In the genomic region with DNA sequence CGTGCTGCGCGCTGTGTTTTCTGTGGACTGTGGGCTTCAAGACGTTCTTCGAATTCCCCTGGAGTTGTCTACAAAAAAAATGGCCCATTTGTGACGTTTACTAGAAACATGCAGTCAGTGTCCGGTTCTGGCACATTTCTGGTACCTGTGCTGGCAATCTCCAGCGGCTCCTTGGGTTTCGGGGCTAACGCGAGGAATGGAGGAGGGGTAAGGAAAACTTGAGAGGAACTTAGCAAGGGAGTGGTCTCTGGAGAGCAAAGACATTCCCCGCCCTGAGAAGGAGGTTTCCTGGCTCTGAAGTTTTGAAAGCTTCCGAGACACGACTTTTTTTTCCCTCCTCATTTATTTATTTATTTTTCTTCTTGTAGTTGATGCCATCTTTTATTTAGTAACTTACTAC, we compare ENCODE assay signal across 8 mouse cellular contexts. TPM values are rescaled to one million over a fixed set of nuclear protein-coding genes. Genes with fewer than 3 reads are reported as not detected.
A peak's percentile ranks its signal among the peaks of the same experiment; 100 is the strongest.
DNase-seq lines count a peak whose midpoint lies in the region; ATAC-seq and TF ChIP-seq lines count a peak whose summit lies in the region.

No protein-coding gene starts in this region.

- ATAC-seq in embryonic facial prominence, embryonic 14.5 days (ENCODE audit: low read depth): peak; percentile 27
- ATAC-seq in limb, embryonic 11.5 days (ENCODE audit: insufficient number of reproducible peaks, low FRiP score, low TSS enrichment, low read depth): peak; percentile 48
- peak; percentile 25; the same call in 1 of the 2 replicates for ATAC-seq in neural tube, embryonic 15.5 days (ENCODE audit: low FRiP score)

- no peak overlapping the region for H3K27ac ChIP-seq in left cerebral cortex, adult 2 months
- H3K27ac ChIP-seq in embryonic facial prominence, embryonic 14.5 days (replicated peaks; ENCODE audit: low read depth, low read length): peak overlapping the region; percentile 97
- no peak overlapping the region for H3K27ac ChIP-seq in limb, embryonic 11.5 days (replicated peaks; ENCODE audit: low read depth, low read length)
- H3K27ac ChIP-seq in neural tube, embryonic 15.5 days (replicated peaks): peak overlapping the region; percentile 87

- H3K4me3 ChIP-seq in left cerebral cortex, adult 2 months: peak overlapping the region; percentile 59
- peak overlapping the region; percentile 91 for H3K4me3 ChIP-seq in embryonic facial prominence, embryonic 14.5 days (ENCODE audit: low read depth, low read length)
- peak overlapping the region; percentile 79 for H3K4me3 ChIP-seq in limb, embryonic 11.5 days (ENCODE audit: low read depth, low read length)
- peak overlapping the region; percentile 90 for H3K4me3 ChIP-seq in neural tube, embryonic 15.5 days (replicated peaks)

- 0% methylated on average over 13 of the region's 14 CpGs for WGBS in embryonic facial prominence, embryonic 14.5 days
- WGBS in limb, embryonic 11.5 days: 0% methylated on average over 14 of the region's 14 CpGs
- under 1% methylated on average over 14 of the region's 14 CpGs for WGBS in neural tube, embryonic 15.5 days

- H3K9ac ChIP-seq in embryonic facial prominence, embryonic 14.5 days (ENCODE audit: low read depth, low read length): peak overlapping the region; percentile 82
- peak overlapping the region; percentile 91 for H3K9ac ChIP-seq in limb, embryonic 11.5 days (ENCODE audit: low read length)
- peak overlapping the region; percentile 81 for H3K9ac ChIP-seq in neural tube, embryonic 15.5 days (replicated peaks)

- H3K36me3 ChIP-seq in embryonic facial prominence, embryonic 14.5 days (ENCODE audit: control insufficient read depth, insufficient read depth, low read length): no peaks in the 10 kb centered on the region
- H3K36me3 ChIP-seq in limb, embryonic 11.5 days (ENCODE audit: control insufficient read depth, insufficient read depth, low read length): no peaks in the 10 kb centered on the region
- H3K36me3 ChIP-seq in neural tube, embryonic 15.5 days: no peaks in the 10 kb centered on the region

- peaks cover 13% of the 10 kb centered on the region; the same call in 1 of the 2 replicates for H3K4me1 ChIP-seq in embryonic facial prominence, embryonic 14.5 days (ENCODE audit: control insufficient read depth, insufficient read depth, low read length)
- H3K4me1 ChIP-seq in limb, embryonic 11.5 days (ENCODE audit: control insufficient read depth, insufficient read depth, low read length): no peaks in the 10 kb centered on the region; the same call in 1 of the 2 replicates
- peaks cover 26% of the 10 kb centered on the region for H3K4me1 ChIP-seq in neural tube, embryonic 15.5 days

- peak in 1 of 2 experiments; percentile 9 for DNase-seq in left cerebral cortex, adult 2 months (ENCODE audit: extremely low spot score in 1 of 2, low spot score in 2 of 2)
- DNase-seq in left cerebral cortex, postnatal 4 days: no peak
- peak; percentile 85 for DNase-seq in embryonic facial prominence, embryonic 14.5 days (ENCODE audit: low spot score)
- no peak for DNase-seq in limb, embryonic 11.5 days (ENCODE audit: low spot score)
- no peak for DNase-seq in cerebellum, postnatal 10 days
- no peak for DNase-seq in right cerebral cortex, postnatal 25 days
- no peak for DNase-seq in gastrocnemius, postnatal 14 days

- TF ChIP-seq CTCF in left cerebral cortex, adult 2 months (IDR thresholded peaks at IDR 0.05): no peak

- no peaks in the 10 kb centered on the region for H3K27me3 ChIP-seq in embryonic facial prominence, embryonic 14.5 days (replicated peaks; ENCODE audit: control insufficient read depth, insufficient read depth, low read length)
- no peaks in the 10 kb centered on the region for H3K27me3 ChIP-seq in limb, embryonic 11.5 days (ENCODE audit: control insufficient read depth, insufficient read depth, low read length)
- H3K27me3 ChIP-seq in neural tube, embryonic 15.5 days (replicated peaks): no peaks in the 10 kb centered on the region

- peak overlapping the region; percentile 63 for H3K4me2 ChIP-seq in embryonic facial prominence, embryonic 14.5 days (ENCODE audit: low read depth, low read length)
- peak overlapping the region; percentile 74 for H3K4me2 ChIP-seq in limb, embryonic 11.5 days (ENCODE audit: low read depth, severe bottlenecking)
- H3K4me2 ChIP-seq in neural tube, embryonic 15.5 days: peak overlapping the region; percentile 85

- intact Hi-C loops in left cerebral cortex, adult 2 months (cut with DNase I): loop anchor here (5.0 kb wide), 1 partner anchor 93 kb away; no protein-coding TSS in a partner anchor
- intact Hi-C loops in left cerebral cortex, postnatal 4 days (cut with DNase I): loop anchor here (10.0 kb wide), 1 partner anchor 251 kb away; no protein-coding TSS in a partner anchor
- intact Hi-C loops in gastrocnemius, postnatal 14 days (cut with DNase I; ENCODE audit: low total_unique reads): loop anchor here (10.0 kb wide), 1 partner anchor 271 kb away; no protein-coding TSS in a partner anchor

- H3K9me3 ChIP-seq in embryonic facial prominence, embryonic 14.5 days (ENCODE audit: control insufficient read depth, low read length): no peaks in the 10 kb centered on the region
- no peaks in the 10 kb centered on the region for H3K9me3 ChIP-seq in limb, embryonic 11.5 days (ENCODE audit: control insufficient read depth, low read length)
- no peaks in the 10 kb centered on the region for H3K9me3 ChIP-seq in neural tube, embryonic 15.5 days (replicated peaks)

RNA-seq across cellular contexts. Expression of gene Fbxl7, which starts 0.4 kb away (rescaled TPM):
- 1 to 10 TPM; 1.9 to 2.3 TPM for total RNA-seq in left cerebral cortex, adult 2 months (2021)
- total RNA-seq in left cerebral cortex, postnatal 4 days (2021): 1 to 10 TPM; 6.6 to 6.7 TPM
- 24.5 and 26.3 TPM in 2 replicates for polyA plus RNA-seq in embryonic facial prominence, embryonic 14.5 days (2014; fragmentation: Nextera tagmentation; extraction: Ambion mirVana)
- 20.3 and 22.4 TPM in 2 replicates for polyA plus RNA-seq in limb, embryonic 11.5 days (2014; fragmentation: Nextera tagmentation; extraction: Ambion mirVana)
- polyA plus RNA-seq in neural tube, embryonic 15.5 days (2015; fragmentation: Nextera tagmentation; extraction: Ambion mirVana): 11.4 and 12.3 TPM in 2 replicates
- total RNA-seq in gastrocnemius, postnatal 14 days (2021): 1 to 10 TPM; 2.5 to 3.5 TPM

Comparison
In these comparisons a context has a peak if more than half of its experiments do, and no peak if none do; other contexts are left out.
1. H3K27ac ChIP-seq: peak in embryonic facial prominence, embryonic 14.5 days (single experiment) and neural tube, embryonic 15.5 days (single experiment); none in left cerebral cortex, adult 2 months (single experiment) and limb, embryonic 11.5 days (single experiment).
2. Peak in every context shown above with its lines, with median percentiles within 50 percentile points of each other: H3K4me3 ChIP-seq, ATAC-seq, H3K4me2 ChIP-seq and H3K9ac ChIP-seq.